ENCODE assay signal across 8 mouse cellular contexts in genomic region chr13:25115971-25116370, GRCm38 (mm10).
DNase-seq lines count a peak whose midpoint lies in the region; ATAC-seq and TF ChIP-seq lines count a peak whose summit lies in the region.

No protein-coding gene starts in this region.

- no peaks in the 10 kb centered on the region for H3K9me3 ChIP-seq in liver, embryonic 15.5 days (replicated peaks)
- H3K9me3 ChIP-seq in neural tube, embryonic 11.5 days (ENCODE audit: control insufficient read depth, low read length) = no peaks in the 10 kb centered on the region

- H3K4me2 ChIP-seq in liver, embryonic 15.5 days = peak overlapping the region; percentile 56
- H3K4me2 ChIP-seq in neural tube, embryonic 11.5 days (ENCODE audit: low read depth) = peak overlapping the region; percentile 40

- TF ChIP-seq CTCF in cerebellum, adult 2 months (IDR thresholded peaks at IDR 0.05; ENCODE audit: borderline replicate concordance, insufficient read depth, low read depth, low read length) = peak; percentile 87
- peak; percentile 90 for TF ChIP-seq CTCF in kidney, adult 2 months (conservative IDR thresholded peaks at IDR 0.05; ENCODE audit: insufficient read depth, insufficient read length, low read depth, low read length)

- H3K27ac ChIP-seq in cerebellum, adult 2 months (ENCODE audit: insufficient read depth, low read length) = no peak overlapping the region
- no peak overlapping the region for H3K27ac ChIP-seq in kidney, adult 2 months (ENCODE audit: insufficient read depth, low read depth, low read length)
- no peak overlapping the region for H3K27ac ChIP-seq in liver, embryonic 15.5 days (replicated peaks)
- H3K27ac ChIP-seq in neural tube, embryonic 11.5 days (ENCODE audit: low read depth, low read length) = no peak overlapping the region

- H3K27me3 ChIP-seq in cerebellum, adult 2 months (ENCODE audit: control insufficient read depth, insufficient read depth, low read length) = no peaks in the 10 kb centered on the region
- H3K27me3 ChIP-seq in kidney, adult 2 months (replicated peaks; ENCODE audit: control insufficient read depth, insufficient read depth, low read length) = no peaks in the 10 kb centered on the region
- no peaks in the 10 kb centered on the region for H3K27me3 ChIP-seq in liver, embryonic 15.5 days
- H3K27me3 ChIP-seq in neural tube, embryonic 11.5 days (ENCODE audit: control insufficient read depth, insufficient read depth, low read length) = no peaks in the 10 kb centered on the region

- no peaks in the 10 kb centered on the region for H3K36me3 ChIP-seq in kidney, adult 2 months (ENCODE audit: control insufficient read depth, insufficient read depth, low read length)
- no peaks in the 10 kb centered on the region for H3K36me3 ChIP-seq in liver, embryonic 15.5 days (replicated peaks)
- H3K36me3 ChIP-seq in neural tube, embryonic 11.5 days (ENCODE audit: control insufficient read depth, insufficient read depth, low read length) = no peaks in the 10 kb centered on the region

- 2% methylated on average over 11 of the region's 11 CpGs for WGBS in cerebellum, adult 2 months
- under 1% methylated on average over 11 of the region's 11 CpGs for WGBS in kidney, adult 2 months
- 2% methylated on average over 11 of the region's 11 CpGs for WGBS in liver, embryonic 15.5 days (ENCODE audit: insufficient replicate concordance)
- 5% methylated on average over 11 of the region's 11 CpGs for WGBS in neural tube, embryonic 11.5 days

- TF ChIP-seq POLR2A in cerebellum, adult 2 months (IDR thresholded peaks at IDR 0.05; ENCODE audit: borderline replicate concordance, insufficient read depth, low read length) = no peak
- no peak for TF ChIP-seq POLR2A in kidney, adult 2 months (IDR thresholded peaks at IDR 0.05; ENCODE audit: low read depth, low read length)

- peak; percentile 7 to 20 for DNase-seq in CD8-positive naive resting alpha-beta T cell, adult 2 months (ENCODE audit: low read depth in 2 of 2, low spot score in 2 of 2)
- DNase-seq in MEL-GATA-1-ER (ENCODE audit: extremely low read depth, low read depth) = peak; percentile 29
- peak; percentile 44 to 54 for DNase-seq in cerebellum, adult 2 months
- peak; percentile 63 for DNase-seq in forelimb bud, embryonic 11.5 days (ENCODE audit: low read depth, low spot score)
- peak; percentile 69 for DNase-seq in kidney, adult 2 months
- peak; percentile 50 for DNase-seq in neural tube, embryonic 11.5 days (ENCODE audit: low spot score)

- no peak for ATAC-seq in liver, embryonic 15.5 days (ENCODE audit: insufficient read depth)
- ATAC-seq in neural tube, embryonic 11.5 days (ENCODE audit: insufficient read depth, low FRiP score, low TSS enrichment) = no peak
- no peak for ATAC-seq in activated CD4-positive, CD25-positive, alpha-beta regulatory T cell, adult 4 months

- no peak overlapping the region for H3K9ac ChIP-seq in liver, embryonic 15.5 days
- peak overlapping the region; percentile 31 for H3K9ac ChIP-seq in neural tube, embryonic 11.5 days (ENCODE audit: low read length)

- H3K4me3 ChIP-seq in cerebellum, adult 2 months (replicated peaks; ENCODE audit: insufficient read depth, low read depth, low read length) = peak overlapping the region; percentile 76
- H3K4me3 ChIP-seq in kidney, adult 2 months (ENCODE audit: insufficient read depth, low read depth, low read length) = 0 out of 2 replicates have a peak overlapping the region, but pooled peaks have one; percentile 25
- H3K4me3 ChIP-seq in liver, embryonic 15.5 days (replicated peaks) = peak overlapping the region; percentile 35
- H3K4me3 ChIP-seq in neural tube, embryonic 11.5 days (ENCODE audit: low read depth, low read length) = peak overlapping the region; percentile 15

- H3K4me1 ChIP-seq in cerebellum, adult 2 months (ENCODE audit: control insufficient read depth, insufficient read depth, low read length) = no peaks in the 10 kb centered on the region
- no peaks in the 10 kb centered on the region for H3K4me1 ChIP-seq in kidney, adult 2 months (ENCODE audit: control insufficient read depth, insufficient read depth, low read length)
- H3K4me1 ChIP-seq in liver, embryonic 15.5 days (replicated peaks) = peaks cover 9% of the 10 kb centered on the region; the same call in 1 of the 2 replicates
- H3K4me1 ChIP-seq in neural tube, embryonic 11.5 days (ENCODE audit: control insufficient read depth, insufficient read depth, low read length) = no peaks in the 10 kb centered on the region

Comparison
In these comparisons a context has a peak if more than half of its experiments do, and no peak if none do; other contexts are left out.
1. DNase-seq: peak in every context shown above with its lines; median percentile 69 in kidney, adult 2 months; 63 in forelimb bud, embryonic 11.5 days; 50 in neural tube, embryonic 11.5 days; 49 in cerebellum, adult 2 months; 29 in MEL-GATA-1-ER; 14 in CD8-positive naive resting alpha-beta T cell, adult 2 months.
2. H3K4me3 ChIP-seq: peak in every context shown above with its lines; median percentile 76 in cerebellum, adult 2 months; 35 in liver, embryonic 15.5 days; 25 in kidney, adult 2 months; 15 in neural tube, embryonic 11.5 days.